Mouse (Mus musculus) liver, postnatal 0 days (tissue): ENCODE data around the gene Dst. TPM values are rescaled to one million over a fixed set of nuclear protein-coding genes. Genes with fewer than 3 reads are reported as not detected.

Source experiments
- ATAC-seq: fragments of 200-750 bp; cut with Nextera tagmentation; 2 replicates; pipeline ENCODE4 v1.8.0; 2017; ENCODE audit warnings: mild to moderate bottlenecking, moderate library complexity
- DNase-seq: peaks from one replicate; pipeline ENCODE4 v3.0.0-alpha.2; 2016
- H3K27ac ChIP-seq: fragments of 300-500 bp; sonication (generic); 2 replicates; pipeline ENCODE4 v1.5.1; 2014; ENCODE audit warnings: antibody characterized with exemption, moderate library complexity, mild to moderate bottlenecking, low read depth
- H3K27me3 ChIP-seq: fragments of 300-500 bp; sonication (generic); 2 replicates; pipeline ENCODE4 v1.6.1; 2014; ENCODE audit warnings: low read length, control low read depth, mixed read lengths; ENCODE audit not compliant: insufficient read depth
- H3K36me3 ChIP-seq: fragments of 300-500 bp; sonication (generic); replicated peaks from 2 replicates; pipeline ENCODE4 v1.6.1; 2014; ENCODE audit warnings: mild to moderate bottlenecking, control low read depth, low read length, moderate library complexity, mixed read lengths; ENCODE audit not compliant: insufficient read depth
- H3K4me1 ChIP-seq: fragments of 300-500 bp; sonication (generic); 2 replicates; pipeline ENCODE4 v1.6.1; 2014; ENCODE audit warnings: antibody characterized with exemption, mild to moderate bottlenecking, control low read depth; ENCODE audit not compliant: insufficient read depth
- H3K4me2 ChIP-seq: fragments of 300-500 bp; sonication (generic); 2 replicates; pipeline ENCODE4 v1.6.1; 2014; ENCODE audit warnings: low read depth, mild to moderate bottlenecking, low read length, moderate library complexity, mixed read lengths
- H3K4me3 ChIP-seq: fragments of 300-500 bp; sonication (generic); 2 replicates; pipeline ENCODE4 v1.5.1; 2014; ENCODE audit warnings: low read depth, low read length
- H3K9ac ChIP-seq: fragments of 300-500 bp; sonication (generic); replicated peaks from 2 replicates; pipeline ENCODE4 v1.6.1; 2014; ENCODE audit warnings: mild to moderate bottlenecking, moderate library complexity
- H3K9me3 ChIP-seq: fragments of 300-500 bp; sonication (generic); 2 replicates; pipeline ENCODE4 v1.6.1; 2016; ENCODE audit warnings: mild to moderate bottlenecking, control low read depth, low read length, mixed read lengths
- CTCF ChIP-seq: sonication (generic); IDR thresholded peaks from 2 replicates; pipeline ENCODE4 v1.5.1; 2016; ENCODE audit warnings: antibody characterized with exemption, low read depth
- EP300 ChIP-seq: IDR thresholded peaks from 2 replicates; pipeline ENCODE4 v1.6.1; 2016; ENCODE audit warnings: antibody characterized with exemption, low read depth, mild to moderate bottlenecking
- WGBS: fragments of 180-500 bp; shearing (Covaris S2); extraction: QIAGEN DNeasy Blood & Tissue Kit; methylation state at CpG from one replicate; pipeline ENCODE4 v1.1.7; 2014; ENCODE audit not compliant: insufficient replicate concordance; 5-methylcytosine and 5-hydroxymethylcytosine counted together
- polyA plus RNA-seq: library from polyadenylated mRNA; unstranded; fragments of >200 nt; fragmentation: Nextera tagmentation; extraction: Ambion mirVana; gene quantifications from 2 replicates; pipeline ENCODE4 v1.2.1, GENCODE M21; 2015

Gene Dst
- polyA plus RNA-seq, 1 experiment from 2014 or later: 6.4 TPM

- WGBS: 74% methylated on average over 2 of the region's 2 CpGs
- no peak for TF ChIP-seq CTCF
- DNase-seq: no peak
These were observed 323.0 kb downstream of the Dst start for GRCm38 (mm10) chr1:34231041-34231440.

GRCm38 (mm10) chr1:34236254-34236723 lies 328.3 kb downstream of the Dst start:
- DNase-seq: peak; percentile 86
- H3K27me3 ChIP-seq: 0 out of 2 replicates have a peak, but pooled peaks cover 2% of the 10 kb centered on the region
- 2% methylated on average over 28 of the region's 28 CpGs for WGBS
- H3K9ac ChIP-seq: peak overlapping the region; percentile 69
- H3K9me3 ChIP-seq: no peaks in the 10 kb centered on the region
- TF ChIP-seq EP300: no peak
- no peak for TF ChIP-seq CTCF
- H3K4me3 ChIP-seq: peak overlapping the region; percentile 61
- no peaks in the 10 kb centered on the region; the same call in 1 of the 2 replicates for H3K4me1 ChIP-seq
- peak; percentile 92 for ATAC-seq
- H3K36me3 ChIP-seq: no peaks in the 10 kb centered on the region
- H3K27ac ChIP-seq: peak overlapping the region; percentile 62
- peak overlapping the region; percentile 81 for H3K4me2 ChIP-seq

More at GRCm38 (mm10) chr1:34231041-34231440, 323.0 kb downstream of the Dst start:
- Histone ChIP-seq H3K27me3 (no peaks in the 10 kb centered on the region), H3K4me2 (no peak overlapping the region), H3K4me1 (no peaks in the 10 kb centered on the region), H3K4me3 (no peak overlapping the region), H3K9ac (no peak overlapping the region), H3K9me3 (no peaks in the 10 kb centered on the region), H3K27ac (no peak overlapping the region), H3K36me3 (0 out of 2 replicates have a peak, but pooled peaks cover 3% of the 10 kb centered on the region)
- no peak for ATAC-seq

GRCm38 (mm10) chr1:34237211-34237610 lies 329.2 kb downstream of the Dst start:
- TF ChIP-seq EP300 (no peak), CTCF (no peak)
- Histone ChIP-seq H3K36me3 (no peaks in the 10 kb centered on the region), H3K27ac (peak overlapping the region; percentile 62), H3K9ac (peak overlapping the region; percentile 69), H3K9me3 (no peaks in the 10 kb centered on the region), H3K4me3 (peak overlapping the region; percentile 61), H3K4me1 (no peaks in the 10 kb centered on the region; the same call in 1 of the 2 replicates), H3K4me2 (peak overlapping the region; percentile 81), H3K27me3 (0 out of 2 replicates have a peak, but pooled peaks cover 2% of the 10 kb centered on the region)
- DNase-seq (no peak), ATAC-seq (peak; percentile 3; the same call in 1 of the 2 replicates)
- 36% methylated on average over 14 of the region's 14 CpGs for WGBS

GRCm38 (mm10) chr1:34237689-34238091 lies 329.7 kb downstream of the Dst start:
- 46% methylated on average over 12 of the region's 12 CpGs for WGBS
- Histone ChIP-seq H3K4me2 (peak overlapping the region; percentile 81), H3K4me3 (peak overlapping the region; percentile 61), H3K4me1 (no peaks in the 10 kb centered on the region; the same call in 1 of the 2 replicates), H3K36me3 (peaks cover 3% of the 10 kb centered on the region; the same call in 1 of the 2 replicates), H3K9ac (peak overlapping the region; percentile 69), H3K27me3 (0 out of 2 replicates have a peak, but pooled peaks cover 2% of the 10 kb centered on the region), H3K27ac (peak overlapping the region; percentile 62), H3K9me3 (no peaks in the 10 kb centered on the region)
- DNase-seq (peak; percentile 36), ATAC-seq (peak; percentile 75)
- TF ChIP-seq CTCF: no peak
- no peak; the same call in 1 of the 2 replicates for TF ChIP-seq EP300

- Histone ChIP-seq H3K27ac (peak overlapping the region; percentile 62), H3K4me1 (no peaks in the 10 kb centered on the region; the same call in 1 of the 2 replicates), H3K9ac (peak overlapping the region; percentile 69), H3K36me3 (peaks cover 8% of the 10 kb centered on the region), H3K4me2 (peak overlapping the region; percentile 81), H3K27me3 (0 out of 2 replicates have a peak, but pooled peaks cover 2% of the 10 kb centered on the region), H3K9me3 (no peaks in the 10 kb centered on the region), H3K4me3 (peak overlapping the region; percentile 61)
- DNase-seq: peak; percentile 32
- 69% methylated on average over 6 of the region's 6 CpGs for WGBS
- peak; percentile 32; the same call in 1 of the 2 replicates for ATAC-seq
- TF ChIP-seq EP300 (no peak), CTCF (no peak)
These were observed 330.2 kb downstream of the Dst start for GRCm38 (mm10) chr1:34238231-34238630.

GRCm38 (mm10) chr1:34244678-34245077 lies 336.7 kb downstream of the Dst start:
- no peak for ATAC-seq

More at GRCm38 (mm10) chr1:34244678-34245077, 336.7 kb downstream of the Dst start:
- Histone ChIP-seq H3K27me3 (no peaks in the 10 kb centered on the region), H3K27ac (no peak overlapping the region), H3K4me2 (no peak overlapping the region), H3K36me3 (peaks cover 36% of the 10 kb centered on the region), H3K4me3 (no peak overlapping the region), H3K9ac (no peak overlapping the region), H3K9me3 (no peaks in the 10 kb centered on the region), H3K4me1 (no peaks in the 10 kb centered on the region)
- DNase-seq: no peak
- 73% methylated on average over 10 of the region's 10 CpGs for WGBS
- no peak for TF ChIP-seq EP300
- no peak for TF ChIP-seq CTCF
